Mouse (Mus musculus): ENCODE data around the gene Usp17la.

DNA sequence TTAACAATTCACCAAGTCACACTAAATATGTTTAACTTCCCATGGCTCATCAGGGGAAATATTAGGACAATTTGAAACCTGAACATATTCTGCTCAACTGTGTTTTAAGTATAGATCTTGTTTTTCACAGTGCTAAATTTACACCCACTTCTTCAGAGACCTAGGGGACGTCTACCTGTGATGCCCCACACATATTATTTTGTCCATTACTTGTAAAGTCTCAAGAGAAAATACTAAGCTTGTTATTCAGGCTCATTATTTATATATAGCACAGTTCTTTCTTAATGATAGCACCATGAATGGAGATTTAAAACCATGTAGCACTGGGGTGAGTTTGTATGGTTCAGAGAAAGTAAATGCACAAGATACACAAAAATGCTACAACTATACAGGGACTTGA lies 20.9 kb downstream of the Usp17la start, which contains the start of gene Olfr665:
- TF ChIP-seq CTCF (IDR thresholded peaks at IDR 0.05; ENCODE audit: borderline replicate concordance, insufficient read depth, low read depth, low read length) (no peak), POLR2A (IDR thresholded peaks at IDR 0.05; ENCODE audit: borderline replicate concordance, insufficient read depth, low read length) (no peak)

All from cerebellum, adult 2 months (tissue).